Mouse (Mus musculus): ENCODE data around the gene Trpm7. TPM values are rescaled to one million over a fixed set of nuclear protein-coding genes. Genes with fewer than 3 reads are reported as not detected.
"Not testable (repeated sequence)": the region's sequence is repeated elsewhere in the genome, so short reads cannot be mapped to it uniquely, and the experiment has no call there.

Trpm7 gene
- 48.7 and 51.9 TPM in 2 replicates for total RNA-seq (2021)
- long read RNA-seq, experiment 1, full-length matches to known transcripts, result 1 of 4 reads
- long read RNA-seq, experiment 1, partial matches to known transcripts, result 2 of 4 reads
- long read RNA-seq, experiment 1, other reads (novel, unspliced or antisense), result 1 of 4 reads
- long read RNA-seq, experiment 2, full-length matches to known transcripts, result 1 of 2 reads
- long read RNA-seq, experiment 2, partial matches to known transcripts, result 1 of 2 reads
- long read RNA-seq, experiment 2, other reads (novel, unspliced or antisense), result 0 of 2 reads

- DNase-seq, result peak; percentile 96
Measured at GRCm38 (mm10) chr2:126875871-126876796, at the start of gene Trpm7. Gene Trpm7, minus strand, starts transcription at chr2:126876230.

GRCm38 (mm10) chr2:126920358-126921060, 44.5 kb upstream of the Trpm7 start:
- DNase-seq, result no peak

DNA sequence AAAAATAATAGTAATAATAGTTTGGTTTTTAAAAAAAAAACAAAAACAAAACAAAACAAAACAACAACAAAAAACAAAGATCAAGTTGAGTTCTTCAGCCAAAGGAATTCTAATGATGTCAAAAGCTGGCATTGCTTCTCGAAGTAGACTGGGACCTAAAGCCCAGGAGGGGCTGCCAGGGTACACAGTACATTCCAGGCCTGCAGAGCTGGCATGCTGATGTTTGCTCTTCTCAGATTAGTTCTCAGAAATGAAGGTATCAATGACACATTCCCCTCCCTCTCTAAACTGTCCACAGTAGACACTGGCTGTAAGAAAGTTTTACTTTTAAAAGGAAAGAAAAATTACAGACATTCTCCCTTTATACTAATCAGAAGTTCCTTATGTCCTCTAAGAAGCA, 40.2 kb upstream of the Trpm7 start:
- DNase-seq, result no peak

DNA sequence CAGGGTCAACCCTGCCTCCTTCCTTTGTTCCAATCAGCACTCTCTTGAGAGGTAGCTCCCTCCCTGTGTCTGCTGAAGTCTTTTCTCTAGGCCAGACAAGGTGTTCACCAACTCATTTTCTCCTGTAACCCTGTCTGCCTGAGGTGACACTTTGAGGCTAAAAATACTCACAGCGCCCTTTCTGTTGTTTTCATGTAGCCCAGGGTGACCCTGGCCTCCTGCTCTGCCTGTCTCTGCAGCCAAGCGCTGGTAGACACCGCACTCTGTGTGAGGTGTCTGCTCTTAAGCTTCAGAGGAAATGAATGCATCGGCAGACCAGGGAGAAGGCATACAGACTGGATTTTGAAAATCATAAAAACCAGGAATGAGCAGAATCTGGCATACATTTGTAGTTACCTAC, 38.1 kb upstream of the Trpm7 start:
- no peak for DNase-seq

- DNase-seq, result no peak
Measured at GRCm38 (mm10) chr2:126904162-126904561, 28.1 kb upstream of the Trpm7 start.

- DNase-seq, result no peak
Measured at GRCm38 (mm10) chr2:126897511-126897910, 21.5 kb upstream of the Trpm7 start.

DNA sequence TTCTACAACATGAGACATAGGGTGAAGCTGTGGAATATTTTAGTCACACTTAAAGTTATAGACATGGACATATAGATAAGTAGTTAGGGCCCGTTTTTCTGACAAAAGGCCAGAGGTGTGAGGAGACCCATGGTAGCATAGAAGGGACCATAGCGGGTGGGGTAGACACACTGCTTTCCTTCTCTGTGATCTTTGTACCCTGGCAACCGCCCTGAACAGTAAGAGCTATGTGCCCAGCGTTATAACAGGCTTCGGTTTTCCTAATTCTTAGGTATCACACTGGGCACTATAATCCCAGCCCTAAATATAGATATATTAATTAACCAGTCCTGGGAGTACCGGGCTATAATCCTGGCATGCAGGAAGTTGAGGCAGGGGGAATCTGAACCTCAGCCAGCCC, 20.9 kb upstream of the Trpm7 start:
- no peak for DNase-seq

DNA sequence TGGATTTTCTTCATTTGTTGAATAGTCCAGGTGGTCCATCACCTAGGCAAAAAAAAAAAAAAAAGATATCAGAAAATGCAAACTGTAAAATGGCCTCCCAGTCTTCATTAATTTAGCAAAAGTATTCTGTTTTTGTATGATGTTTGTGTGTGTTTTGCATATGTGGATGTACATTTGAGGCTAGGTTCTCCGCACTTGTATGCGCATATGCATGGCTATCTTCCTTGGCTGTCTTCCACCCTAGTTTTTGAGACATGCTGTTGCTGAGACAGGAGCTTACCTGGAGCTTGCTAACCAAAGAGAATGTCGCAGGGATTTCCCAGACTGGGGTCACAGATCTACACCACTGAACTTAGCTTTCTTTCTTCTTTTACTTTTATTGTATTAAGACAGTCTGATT, 18.2 kb upstream of the Trpm7 start:
- DNase-seq, result no peak

DNA sequence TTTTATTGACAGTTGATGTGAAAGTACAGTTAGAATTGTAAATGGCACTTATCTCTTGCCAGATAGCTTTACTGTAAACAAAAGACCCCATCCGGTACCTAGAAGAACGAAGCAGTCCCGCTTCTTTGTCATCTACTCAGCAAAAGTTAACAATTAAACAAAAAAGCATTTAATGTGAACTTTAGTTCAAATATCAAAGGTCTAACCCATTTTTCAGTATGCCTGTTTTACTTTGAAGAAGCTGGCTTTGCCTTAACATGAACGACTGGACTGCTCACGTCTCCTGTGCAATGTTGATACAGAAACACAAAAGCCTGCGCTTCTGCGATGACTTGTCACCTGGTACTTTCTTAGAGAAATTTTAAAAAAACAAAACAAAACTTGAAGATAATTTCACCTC, 16.3 kb upstream of the Trpm7 start:
- DNase-seq, result no peak

DNA sequence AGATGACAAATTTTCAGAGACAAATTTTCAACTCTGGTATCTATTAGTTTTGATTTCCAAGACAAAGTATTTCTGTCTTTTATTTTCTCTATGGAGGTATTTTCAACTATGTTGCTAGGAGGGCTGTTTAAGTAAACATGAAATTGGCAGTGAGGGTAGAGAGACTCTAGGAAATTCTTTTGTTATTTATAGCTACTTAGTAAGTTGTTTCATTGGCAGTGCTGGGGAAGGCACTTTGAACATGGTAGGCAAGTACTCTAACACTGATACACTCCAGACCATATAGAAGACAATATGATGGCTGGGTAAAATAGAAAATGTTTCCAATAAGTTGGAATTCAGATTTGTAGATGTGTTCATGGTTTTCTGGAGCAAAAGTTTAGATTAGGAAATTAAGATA, 15.7 kb upstream of the Trpm7 start:
- no peak for DNase-seq

DNA sequence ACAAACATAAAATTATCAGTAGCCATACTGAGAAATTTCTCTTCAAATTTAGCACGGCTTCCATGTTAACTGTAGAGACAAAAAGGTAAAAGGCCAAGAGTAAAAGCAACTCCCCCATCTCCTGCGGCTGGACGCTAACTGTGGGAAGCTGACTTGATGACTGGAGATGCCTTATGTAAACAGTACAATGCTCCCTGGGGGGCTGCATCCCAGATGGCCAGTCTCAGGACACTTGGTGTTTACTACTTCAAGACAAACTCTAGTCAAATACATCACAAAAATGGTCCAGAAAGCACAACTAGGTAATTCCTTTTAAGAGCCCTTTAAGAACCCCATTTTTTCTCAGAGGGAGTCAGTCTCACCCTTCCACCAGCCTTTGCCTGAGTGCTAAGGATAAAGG, 11.1 kb upstream of the Trpm7 start:
- DNase-seq, result no peak

DNA sequence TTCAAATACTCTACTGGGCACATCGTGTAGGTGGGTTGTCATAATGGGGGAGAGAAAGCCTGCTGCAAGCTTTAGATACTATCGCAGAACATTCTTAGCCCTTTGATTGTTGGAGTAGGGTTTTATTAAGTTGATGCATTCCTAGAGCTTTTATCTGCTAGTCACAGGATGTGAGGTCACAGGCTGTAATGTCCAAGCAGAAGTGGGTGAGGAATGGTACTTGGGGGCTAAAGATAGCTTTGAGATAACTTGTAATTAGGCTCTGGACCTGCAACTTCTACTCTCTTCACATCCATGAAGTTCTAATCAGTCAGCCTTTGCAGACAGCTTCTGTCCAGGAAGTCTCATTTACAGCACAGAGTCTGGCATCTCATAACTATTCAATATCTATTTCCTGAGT, 9.8 kb upstream of the Trpm7 start:
- DNase-seq, result no peak

DNA sequence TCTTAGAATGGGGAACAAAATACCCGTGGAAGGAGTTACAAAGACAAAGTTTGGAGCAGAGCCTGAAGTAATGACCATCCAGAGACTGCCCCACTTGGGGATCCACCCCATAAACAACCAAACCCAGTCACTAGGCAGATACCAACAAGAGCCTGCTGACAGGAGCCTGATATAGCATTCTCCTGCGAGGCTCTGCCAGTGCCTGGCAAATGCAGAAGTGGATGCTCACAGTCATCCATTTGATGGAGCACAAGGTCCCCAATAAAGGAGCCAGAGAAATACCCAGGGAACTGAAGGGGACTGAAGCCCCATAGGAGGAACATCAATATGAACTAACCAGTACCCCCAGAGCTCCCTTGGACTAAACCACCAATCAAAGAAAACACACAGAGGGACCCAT, 6.7 kb upstream of the Trpm7 start:
- not testable (repeated sequence) for DNase-seq

DNA sequence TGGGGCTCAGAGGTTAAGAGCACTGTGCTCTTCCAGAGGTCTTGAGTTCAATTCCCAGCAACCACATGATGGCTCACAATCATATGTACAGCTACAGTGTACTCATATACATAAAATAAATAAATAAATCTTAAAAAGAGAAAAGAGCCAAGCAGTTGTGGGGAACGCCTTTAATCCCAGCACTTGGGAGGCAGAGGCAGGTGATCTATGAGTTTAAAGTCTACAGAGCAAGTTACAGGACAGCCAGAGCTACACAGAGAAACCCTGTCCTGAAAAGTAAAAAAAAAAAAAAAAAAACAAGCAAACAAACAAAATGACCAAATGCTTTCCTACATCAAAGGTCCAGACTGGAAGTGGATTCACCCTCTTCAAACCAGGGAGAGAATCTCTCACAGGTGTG, 2.0 kb upstream of the Trpm7 start:
- no peak for DNase-seq

GRCm38 (mm10) chr2:126875516-126875835, 554 bp downstream of the Trpm7 start:
- DNase-seq, result no peak

- DNase-seq, result peak; percentile 19
Measured at GRCm38 (mm10) chr2:126874809-126875515, 1.1 kb downstream of the Trpm7 start.

- DNase-seq, result no peak
Measured at GRCm38 (mm10) chr2:126866301-126866700, 9.7 kb downstream of the Trpm7 start.

DNA sequence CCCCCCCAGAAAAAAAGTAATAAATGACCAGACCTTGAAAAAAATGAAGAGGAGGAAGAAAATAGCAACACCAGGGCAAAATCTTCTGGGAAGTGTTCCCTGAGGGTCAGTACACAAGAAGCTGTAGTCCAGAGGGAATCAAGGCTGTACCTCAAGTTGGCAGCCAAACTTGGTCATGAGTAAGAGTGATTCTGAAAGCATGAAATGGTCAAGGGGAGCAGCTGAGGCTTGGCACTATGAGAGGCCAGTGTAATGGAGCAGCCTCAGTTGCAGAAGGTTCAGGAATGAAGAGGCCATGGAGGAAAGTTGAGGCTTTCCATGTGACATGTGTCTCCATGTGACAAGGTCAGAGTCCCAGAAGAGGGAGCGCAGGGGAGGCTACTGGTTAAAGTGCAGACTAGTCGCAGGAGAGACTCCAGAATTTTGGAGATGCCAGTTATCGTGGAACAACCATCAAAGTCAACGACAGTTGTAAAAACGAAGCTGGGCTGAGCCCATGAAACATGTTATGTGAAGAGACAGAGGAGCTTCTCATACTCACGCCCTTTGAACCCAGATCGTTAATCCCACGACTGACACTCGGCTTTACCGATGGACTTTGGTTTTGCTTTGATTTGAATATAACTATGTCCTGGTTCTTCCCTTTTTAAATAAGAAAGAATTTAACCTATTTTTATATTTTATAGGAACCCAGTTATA, 10.4 kb downstream of the Trpm7 start:
- DNase-seq, result peak; percentile 50

DNA sequence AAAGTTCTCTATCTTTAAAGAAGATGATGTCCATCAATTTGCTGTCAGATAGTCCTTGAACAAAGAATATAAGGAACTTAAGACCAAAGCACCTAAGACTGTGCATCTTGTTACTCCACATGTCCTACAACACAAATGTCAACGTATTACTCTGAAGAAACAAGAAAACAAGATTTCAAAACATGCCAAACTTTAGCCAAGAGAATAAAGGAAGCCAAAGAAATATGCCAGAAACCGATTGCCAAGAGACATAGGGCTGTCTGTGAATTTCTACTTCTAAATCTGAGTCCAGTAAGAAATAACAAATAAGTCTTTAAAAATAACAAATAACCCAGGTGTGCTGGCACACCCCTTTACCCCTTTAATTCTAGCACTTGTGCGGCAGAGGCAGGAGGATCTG, 11.0 kb downstream of the Trpm7 start:
- no peak for DNase-seq

DNA sequence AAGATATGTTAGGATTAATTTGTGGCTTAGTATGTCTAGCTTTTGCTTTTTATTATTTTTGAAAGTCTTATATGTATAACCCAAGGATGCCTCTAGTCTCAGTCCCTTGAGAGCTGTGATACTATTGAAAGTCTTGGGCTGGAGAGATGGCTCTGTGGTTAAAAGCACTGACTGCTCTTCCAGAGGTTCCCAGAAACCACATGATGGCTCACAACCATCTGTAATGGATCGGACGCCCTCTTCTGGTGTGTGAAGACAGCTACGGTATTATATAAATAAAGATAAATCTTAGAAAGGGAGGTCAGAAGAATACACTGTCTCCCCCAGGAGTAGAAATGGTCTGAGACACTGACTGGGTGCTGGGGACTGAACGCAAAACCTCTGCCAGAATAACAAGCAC, 31.3 kb downstream of the Trpm7 start:
- DNase-seq, result no peak

DNA sequence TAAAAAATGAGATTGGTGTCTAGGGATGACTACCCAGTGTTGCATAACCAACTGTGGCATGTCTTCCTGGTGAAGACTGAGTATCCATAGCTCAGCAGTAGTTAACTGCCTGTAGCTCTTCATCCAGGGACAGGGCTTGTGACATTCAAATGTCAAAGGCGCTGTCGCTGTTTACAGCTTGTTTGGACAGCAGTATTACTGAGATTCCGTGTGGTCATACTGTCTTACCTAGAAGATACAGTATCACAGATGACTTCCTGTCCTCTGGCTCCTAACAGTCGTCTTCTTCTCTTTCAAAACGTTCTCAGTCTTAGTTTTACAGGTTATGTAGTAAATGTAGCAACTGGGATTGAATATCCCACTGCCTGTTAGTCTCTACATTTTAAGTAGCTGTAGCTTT, 37.2 kb downstream of the Trpm7 start:
- DNase-seq, result no peak

- no peak for DNase-seq
Measured at GRCm38 (mm10) chr2:126817414-126817813, 58.6 kb downstream of the Trpm7 start.
